ENCODE assay signal across 12 mouse cellular contexts in genomic region chr1:181017890-181018420, GRCm38 (mm10). TPM values are rescaled to one million over a fixed set of nuclear protein-coding genes. Genes with fewer than 3 reads are reported as not detected.
DNase-seq lines count a peak whose midpoint lies in the region; ATAC-seq and TF ChIP-seq lines count a peak whose summit lies in the region.
"Had no signal": no experiment of that assay in that cellular context is flagged by ENCODE, and none has a peak within 500 bp of the region (broad histone marks: within the 10 kb centered on the region; RNA-seq: fewer than 3 reads in every experiment).

No protein-coding gene starts in this region.

- no peak for DNase-seq in cerebellum, adult 2 months
- DNase-seq in cerebellum, postnatal 10 days = no peak
- no peak for DNase-seq in kidney, postnatal 4 days
- DNase-seq in frontal cortex, postnatal 36 days (ENCODE audit: low spot score in 2 of 2) = no peak
- no peak for DNase-seq in Muller cell, postnatal 12 days (ENCODE audit: inconsistent ontology term)

- H3K4me2 ChIP-seq in kidney, embryonic 16.5 days (replicated peaks; ENCODE audit: low read depth, low read length) = peak overlapping the region; percentile 99
- peak overlapping the region; percentile 92 for H3K4me2 ChIP-seq in hindbrain, embryonic 15.5 days

- no peak overlapping the region for H3K27ac ChIP-seq in cerebellum, adult 2 months (ENCODE audit: insufficient read depth, low read length)
- H3K27ac ChIP-seq in kidney, embryonic 16.5 days (ENCODE audit: low read length) = no peak overlapping the region
- no peak overlapping the region for H3K27ac ChIP-seq in ES-Bruce4 (ENCODE audit: insufficient read depth, low read length)
- H3K27ac ChIP-seq in hindbrain, embryonic 15.5 days (replicated peaks) = no peak overlapping the region

- no peak for TF ChIP-seq POLR2A in cerebellum, adult 2 months (IDR thresholded peaks at IDR 0.05; ENCODE audit: borderline replicate concordance, insufficient read depth, low read length)
- TF ChIP-seq POLR2A in ES-Bruce4 (IDR thresholded peaks at IDR 0.05; ENCODE audit: insufficient read depth, low read length) = no peak

- no peak for TF ChIP-seq CTCF in cerebellum, adult 2 months (IDR thresholded peaks at IDR 0.05; ENCODE audit: borderline replicate concordance, insufficient read depth, low read depth, low read length)
- no peak for TF ChIP-seq CTCF in ES-Bruce4 (IDR thresholded peaks at IDR 0.05; ENCODE audit: low read depth, low read length)

- ATAC-seq in kidney, embryonic 16.5 days (ENCODE audit: low FRiP score, low TSS enrichment) = no peak
- no peak for ATAC-seq in hindbrain, embryonic 15.5 days (ENCODE audit: low FRiP score, low read depth)

- no peaks in the 10 kb centered on the region for H3K27me3 ChIP-seq in cerebellum, adult 2 months (ENCODE audit: control insufficient read depth, insufficient read depth, low read length)
- H3K27me3 ChIP-seq in kidney, embryonic 16.5 days (ENCODE audit: insufficient read depth, low read length) = no peaks in the 10 kb centered on the region
- H3K27me3 ChIP-seq in ES-Bruce4 (ENCODE audit: control insufficient read depth, insufficient read depth, low read length, poor library complexity, severe bottlenecking) = no peaks in the 10 kb centered on the region
- 0 out of 2 replicates have a peak, but pooled peaks cover 7% of the 10 kb centered on the region for H3K27me3 ChIP-seq in hindbrain, embryonic 15.5 days
- H3K27me3 ChIP-seq: embryonic facial prominence, embryonic 12.5 days had no signal

- TF ChIP-seq EP300 in ES-Bruce4 (IDR thresholded peaks at IDR 0.05; ENCODE audit: insufficient read depth, low read depth, low read length) = no peak

- H3K9me3 ChIP-seq in kidney, embryonic 16.5 days (ENCODE audit: low read length) = no peaks in the 10 kb centered on the region
- H3K9me3 ChIP-seq in ES-Bruce4 (replicated peaks; ENCODE audit: control insufficient read depth, insufficient read depth, low read length, poor library complexity, severe bottlenecking) = no peaks in the 10 kb centered on the region
- no peaks in the 10 kb centered on the region for H3K9me3 ChIP-seq in hindbrain, embryonic 15.5 days
- H3K9me3 ChIP-seq: embryonic facial prominence, embryonic 12.5 days; heart, embryonic 15.5 days had no signal

- no peaks in the 10 kb centered on the region for H3K36me3 ChIP-seq in kidney, embryonic 16.5 days (ENCODE audit: insufficient read depth, low read length)
- no peaks in the 10 kb centered on the region for H3K36me3 ChIP-seq in ES-Bruce4 (ENCODE audit: control insufficient read depth, insufficient read depth, low read length, poor library complexity, severe bottlenecking)
- H3K36me3 ChIP-seq in hindbrain, embryonic 15.5 days = no peaks in the 10 kb centered on the region
- H3K36me3 ChIP-seq: embryonic facial prominence, embryonic 12.5 days; heart, embryonic 15.5 days had no signal

- H3K9ac ChIP-seq in kidney, embryonic 16.5 days (replicated peaks; ENCODE audit: low read length) = no peak overlapping the region
- peak overlapping the region; percentile 17 for H3K9ac ChIP-seq in ES-Bruce4 (ENCODE audit: low read depth, poor library complexity, severe bottlenecking)
- H3K9ac ChIP-seq in hindbrain, embryonic 15.5 days = no peak overlapping the region

- peak overlapping the region; percentile 77 for H3K4me3 ChIP-seq in cerebellum, adult 2 months (replicated peaks; ENCODE audit: insufficient read depth, low read depth, low read length)
- H3K4me3 ChIP-seq in kidney, embryonic 16.5 days (ENCODE audit: low read length) = no peak overlapping the region
- peak overlapping the region; percentile 32 for H3K4me3 ChIP-seq in ES-Bruce4 (ENCODE audit: low read depth, low read length)
- no peak overlapping the region for H3K4me3 ChIP-seq in hindbrain, embryonic 15.5 days

- 77% methylated on average over 13 of the region's 13 CpGs for WGBS in cerebellum, adult 2 months
- WGBS in kidney, embryonic 16.5 days = 74% methylated on average over 13 of the region's 13 CpGs
- WGBS in hindbrain, embryonic 15.5 days = 72% methylated on average over 13 of the region's 13 CpGs

- H3K4me1 ChIP-seq in cerebellum, adult 2 months (ENCODE audit: control insufficient read depth, insufficient read depth, low read length) = peaks cover 19% of the 10 kb centered on the region
- H3K4me1 ChIP-seq in kidney, embryonic 16.5 days (ENCODE audit: insufficient read depth, low read length) = peaks cover 30% of the 10 kb centered on the region
- H3K4me1 ChIP-seq in ES-Bruce4 (ENCODE audit: control insufficient read depth, insufficient read depth, low read length) = peaks cover 2% of the 10 kb centered on the region
- peaks cover 22% of the 10 kb centered on the region for H3K4me1 ChIP-seq in hindbrain, embryonic 15.5 days (replicated peaks)

RNA-seq across cellular contexts. Expression of gene Ephx1, which starts 2.7 kb away (rescaled TPM):
- polyA plus RNA-seq in cerebellum, adult 2 months (2012; rRNA removed) = 54.8 and 61.0 TPM in 2 replicates
- polyA plus RNA-seq in kidney, embryonic 16.5 days (2015; fragmentation: Nextera tagmentation; extraction: Ambion mirVana) = 7.1 and 8.3 TPM in 2 replicates
- 15.1 and 16.9 TPM in 2 replicates for polyA plus RNA-seq in ES-Bruce4 (2011; ENCODE audit: insufficient read depth, insufficient read length, low read depth, missing spikeins)
- polyA plus RNA-seq in hindbrain, embryonic 15.5 days (2015; fragmentation: Nextera tagmentation; extraction: Ambion mirVana) = 8.3 and 9.3 TPM in 2 replicates

RNA-seq across cellular contexts. Expression of gene 9130409I23Rik, which starts 33.1 kb away (rescaled TPM):
- polyA plus RNA-seq in cerebellum, adult 2 months (2012; rRNA removed) = 0.05 TPM in 1 of 2 replicates, not detected in the other
- 0.09 TPM in 1 of 2 replicates, not detected in the other for polyA plus RNA-seq in kidney, embryonic 16.5 days (2015; fragmentation: Nextera tagmentation; extraction: Ambion mirVana)
- not detected in 2 replicates for polyA plus RNA-seq in ES-Bruce4 (2011; ENCODE audit: insufficient read depth, insufficient read length, low read depth, missing spikeins)
- 0.10 TPM in 1 of 2 replicates, not detected in the other for polyA plus RNA-seq in hindbrain, embryonic 15.5 days (2015; fragmentation: Nextera tagmentation; extraction: Ambion mirVana)
- polyA plus RNA-seq: embryonic facial prominence, embryonic 12.5 days; heart, embryonic 15.5 days; intestine, embryonic 16.5 days; large intestine, adult 2 months had no signal

Comparison
In these comparisons a context has a peak if more than half of its experiments do, and no peak if none do; other contexts are left out.
1. H3K4me3 ChIP-seq: peak in cerebellum, adult 2 months (single experiment) and ES-Bruce4 (single experiment); none in kidney, embryonic 16.5 days (single experiment) and hindbrain, embryonic 15.5 days (single experiment).